Mouse (Mus musculus): ENCODE results near the gene Arl9. TPM values are rescaled to one million over a fixed set of nuclear protein-coding genes. Genes with fewer than 3 reads are reported as not detected.
"Not testable (repeated sequence)": the region's sequence is repeated elsewhere in the genome, so short reads cannot be mapped to it uniquely, and the experiment has no call there.

The Arl9 gene
- polyA plus RNA-seq (2011; ENCODE audit: insufficient read depth, insufficient read length, low replicate concordance, missing spikeins): 1.9 TPM in 1 of 2 replicates, not detected in the other

- 90% methylated on average over 6 of the region's 6 CpGs for WGBS
- Histone ChIP-seq H3K4me1 (ENCODE audit: control insufficient read depth, insufficient read depth, low read length) (peaks cover 2% of the 10 kb centered on the region), H3K27ac (ENCODE audit: control insufficient read depth, insufficient read depth, low read depth, low read length, poor library complexity) (no peak within 1 kb of the TSS), H3K4me3 (replicated peaks; ENCODE audit: control insufficient read depth, low read depth, low read length) (no peak within 1 kb of the TSS)
- TF ChIP-seq POLR2A (IDR thresholded peaks at IDR 0.05; ENCODE audit: borderline replicate concordance, control insufficient read depth, low read depth, low read length) (no peak), CTCF (IDR thresholded peaks at IDR 0.05; ENCODE audit: control insufficient read depth, insufficient read depth, low read length) (no peak)
Measured at GRCm38 (mm10) chr5:77004051-77004821, at the start of gene Arl9. Gene Arl9 (plus strand): TSS chr5:77004055.

- Histone ChIP-seq H3K27ac (ENCODE audit: control insufficient read depth, insufficient read depth, low read depth, low read length, poor library complexity) (no peak overlapping the region), H3K4me1 (ENCODE audit: control insufficient read depth, insufficient read depth, low read length) (no peaks in the 10 kb centered on the region), H3K4me3 (replicated peaks; ENCODE audit: control insufficient read depth, low read depth, low read length) (no peak overlapping the region)
- TF ChIP-seq CTCF (IDR thresholded peaks at IDR 0.05; ENCODE audit: control insufficient read depth, insufficient read depth, low read length) (no peak), POLR2A (IDR thresholded peaks at IDR 0.05; ENCODE audit: borderline replicate concordance, control insufficient read depth, low read depth, low read length) (no peak)
- 33% methylated on average over 6 of the region's 6 CpGs for whole genome bisulfite sequencing
Measured at GRCm38 (mm10) chr5:76954271-76954900, 49.5 kb upstream of the Arl9 start.

- 73% methylated on average over 4 of the region's 4 CpGs for WGBS
- no peak overlapping the region for H3K27ac ChIP-seq (ENCODE audit: control insufficient read depth, insufficient read depth, low read depth, low read length, poor library complexity)
Measured at GRCm38 (mm10) chr5:76955474-76955873, 48.4 kb upstream of the Arl9 start.

GRCm38 (mm10) chr5:76957954-76958353, 45.9 kb upstream of the Arl9 start:
- 93% methylated on average over 1 of the region's 1 CpGs for WGBS
- Histone ChIP-seq H3K4me1 (ENCODE audit: control insufficient read depth, insufficient read depth, low read length) (no peaks in the 10 kb centered on the region), H3K4me3 (replicated peaks; ENCODE audit: control insufficient read depth, low read depth, low read length) (no peak overlapping the region), H3K27ac (ENCODE audit: control insufficient read depth, insufficient read depth, low read depth, low read length, poor library complexity) (no peak overlapping the region)
- TF ChIP-seq POLR2A (IDR thresholded peaks at IDR 0.05; ENCODE audit: borderline replicate concordance, control insufficient read depth, low read depth, low read length): no peak
- no peak for TF ChIP-seq CTCF (IDR thresholded peaks at IDR 0.05; ENCODE audit: control insufficient read depth, insufficient read depth, low read length)

More at GRCm38 (mm10) chr5:76955474-76955873, 48.4 kb upstream of the Arl9 start:
- Histone ChIP-seq H3K4me3 (replicated peaks; ENCODE audit: control insufficient read depth, low read depth, low read length) (no peak overlapping the region), H3K4me1 (ENCODE audit: control insufficient read depth, insufficient read depth, low read length) (no peaks in the 10 kb centered on the region)
- TF ChIP-seq POLR2A (IDR thresholded peaks at IDR 0.05; ENCODE audit: borderline replicate concordance, control insufficient read depth, low read depth, low read length) (no peak), CTCF (IDR thresholded peaks at IDR 0.05; ENCODE audit: control insufficient read depth, insufficient read depth, low read length) (no peak)

- TF ChIP-seq POLR2A (IDR thresholded peaks at IDR 0.05; ENCODE audit: borderline replicate concordance, control insufficient read depth, low read depth, low read length) (no peak), CTCF (IDR thresholded peaks at IDR 0.05; ENCODE audit: control insufficient read depth, insufficient read depth, low read length) (no peak)
- WGBS: 89% methylated on average over 5 of the region's 5 CpGs
- Histone ChIP-seq H3K4me3 (replicated peaks; ENCODE audit: control insufficient read depth, low read depth, low read length) (no peak overlapping the region), H3K27ac (ENCODE audit: control insufficient read depth, insufficient read depth, low read depth, low read length, poor library complexity) (no peak overlapping the region), H3K4me1 (ENCODE audit: control insufficient read depth, insufficient read depth, low read length) (no peaks in the 10 kb centered on the region)
Measured at GRCm38 (mm10) chr5:76959587-76959986, 44.3 kb upstream of the Arl9 start.

GRCm38 (mm10) chr5:76962545-76962944, 41.3 kb upstream of the Arl9 start:
- TF ChIP-seq POLR2A (IDR thresholded peaks at IDR 0.05; ENCODE audit: borderline replicate concordance, control insufficient read depth, low read depth, low read length) (no peak), CTCF (IDR thresholded peaks at IDR 0.05; ENCODE audit: control insufficient read depth, insufficient read depth, low read length) (no peak)
- Histone ChIP-seq H3K4me1 (ENCODE audit: control insufficient read depth, insufficient read depth, low read length) (no peaks in the 10 kb centered on the region), H3K27ac (ENCODE audit: control insufficient read depth, insufficient read depth, low read depth, low read length, poor library complexity) (no peak overlapping the region), H3K4me3 (replicated peaks; ENCODE audit: control insufficient read depth, low read depth, low read length) (no peak overlapping the region)
- 88% methylated on average over 11 of the region's 11 CpGs for WGBS

- TF ChIP-seq POLR2A (IDR thresholded peaks at IDR 0.05; ENCODE audit: borderline replicate concordance, control insufficient read depth, low read depth, low read length) (no peak), CTCF (IDR thresholded peaks at IDR 0.05; ENCODE audit: control insufficient read depth, insufficient read depth, low read length) (no peak)
Measured at GRCm38 (mm10) chr5:76964651-76965050, 39.2 kb upstream of the Arl9 start.

GRCm38 (mm10) chr5:76969250-76969649, 34.6 kb upstream of the Arl9 start:
- TF ChIP-seq POLR2A (IDR thresholded peaks at IDR 0.05; ENCODE audit: borderline replicate concordance, control insufficient read depth, low read depth, low read length) (no peak), CTCF (IDR thresholded peaks at IDR 0.05; ENCODE audit: control insufficient read depth, insufficient read depth, low read length) (no peak)
- WGBS: 81% methylated on average over 5 of the region's 5 CpGs
- no peaks in the 10 kb centered on the region; the same call in 1 of the 2 replicates for H3K4me1 ChIP-seq (ENCODE audit: control insufficient read depth, insufficient read depth, low read length)
- no peak overlapping the region for H3K27ac ChIP-seq (ENCODE audit: control insufficient read depth, insufficient read depth, low read depth, low read length, poor library complexity)
- H3K4me3 ChIP-seq (replicated peaks; ENCODE audit: control insufficient read depth, low read depth, low read length): no peak overlapping the region

More at GRCm38 (mm10) chr5:76964651-76965050, 39.2 kb upstream of the Arl9 start:
- H3K4me1 ChIP-seq (ENCODE audit: control insufficient read depth, insufficient read depth, low read length): no peaks in the 10 kb centered on the region
- 94% methylated on average over 3 of the region's 3 CpGs for WGBS
- H3K27ac ChIP-seq (ENCODE audit: control insufficient read depth, insufficient read depth, low read depth, low read length, poor library complexity): no peak overlapping the region
- no peak overlapping the region for H3K4me3 ChIP-seq (replicated peaks; ENCODE audit: control insufficient read depth, low read depth, low read length)

- H3K4me1 ChIP-seq (ENCODE audit: control insufficient read depth, insufficient read depth, low read length); H3K4me3 ChIP-seq (replicated peaks; ENCODE audit: control insufficient read depth, low read depth, low read length); H3K27ac ChIP-seq (ENCODE audit: control insufficient read depth, insufficient read depth, low read depth, low read length, poor library complexity): not testable (repeated sequence)
- 73% methylated on average over 1 of the region's 1 CpGs for whole genome bisulfite sequencing
Measured at GRCm38 (mm10) chr5:76971115-76971514, 32.7 kb upstream of the Arl9 start.

All from bone marrow, adult 2 months (tissue).